Mouse (Mus musculus) ES-CJ7 (cell line): ENCODE results near the gene Prdm2.

Source experiments
- DNase-seq: peaks from one replicate; pipeline ENCODE4 v3.0.0; 2011; ENCODE audit warnings: low read depth, low spot score

Gene Prdm2

GRCm38 (mm10) chr4:143154571-143154970 lies 58.2 kb downstream of the Prdm2 start:
- DNase-seq, result no peak

- no peak for DNase-seq
Measured at GRCm38 (mm10) chr4:143152634-143153033, 60.2 kb downstream of the Prdm2 start.

- DNase-seq, result peak; percentile 55
Measured at GRCm38 (mm10) chr4:143151267-143151666, 61.5 kb downstream of the Prdm2 start.

GRCm38 (mm10) chr4:143147666-143148065 lies 65.1 kb downstream of the Prdm2 start:
- DNase-seq, result no peak

- no peak for DNase-seq
Measured at GRCm38 (mm10) chr4:143143615-143144014, 69.2 kb downstream of the Prdm2 start.

GRCm38 (mm10) chr4:143141645-143142259 lies 71.0 kb downstream of the Prdm2 start:
- DNase-seq, result no peak

GRCm38 (mm10) chr4:143140940-143141339 lies 71.9 kb downstream of the Prdm2 start:
- DNase-seq, result no peak

GRCm38 (mm10) chr4:143132433-143132832 lies 80.4 kb downstream of the Prdm2 start:
- no peak for DNase-seq

- no peak for DNase-seq
Measured at GRCm38 (mm10) chr4:143130441-143130840, 82.4 kb downstream of the Prdm2 start.

- no peak for DNase-seq
Measured at GRCm38 (mm10) chr4:143129261-143129760, 83.5 kb downstream of the Prdm2 start.

GRCm38 (mm10) chr4:143127171-143127570 lies 85.6 kb downstream of the Prdm2 start:
- DNase-seq, result no peak

GRCm38 (mm10) chr4:143126476-143126875 lies 86.3 kb downstream of the Prdm2 start:
- no peak for DNase-seq

GRCm38 (mm10) chr4:143125290-143125689 lies 87.5 kb downstream of the Prdm2 start:
- no peak for DNase-seq

GRCm38 (mm10) chr4:143123043-143123442 lies 89.8 kb downstream of the Prdm2 start:
- DNase-seq, result no peak

GRCm38 (mm10) chr4:143121174-143121573 lies 91.6 kb downstream of the Prdm2 start:
- no peak for DNase-seq

GRCm38 (mm10) chr4:143120008-143120407 lies 92.8 kb downstream of the Prdm2 start:
- DNase-seq, result no peak

- DNase-seq, result no peak
Measured at GRCm38 (mm10) chr4:143118843-143119242, 94.0 kb downstream of the Prdm2 start.

- DNase-seq, result peak; percentile 23
Measured at GRCm38 (mm10) chr4:143115851-143116250, 96.9 kb downstream of the Prdm2 start.

- no peak for DNase-seq
Measured at GRCm38 (mm10) chr4:143114232-143114979, 98.4 kb downstream of the Prdm2 start.

GRCm38 (mm10) chr4:143112985-143113384 lies 99.8 kb downstream of the Prdm2 start:
- DNase-seq, result peak; percentile 72

- no peak for DNase-seq
Measured at GRCm38 (mm10) chr4:143112439-143112838, 100.4 kb downstream of the Prdm2 start.

- no peak for DNase-seq
Measured at GRCm38 (mm10) chr4:143111872-143112271, 100.9 kb downstream of the Prdm2 start.

GRCm38 (mm10) chr4:143108552-143108951 lies 104.2 kb downstream of the Prdm2 start:
- no peak for DNase-seq
